Mouse (Mus musculus) cerebellum, adult 2 months (tissue): ENCODE data around the gene Ppfibp1.

Experiments used
- CTCF ChIP-seq: fragments of 200-500 bp; IDR thresholded peaks from 2 replicates; pipeline ENCODE4 v1.5.1; 2011; ENCODE audit warnings: low read depth, mild to moderate bottlenecking, control low read depth, low read length, moderate library complexity, borderline replicate concordance; ENCODE audit not compliant: insufficient read depth
- POLR2A ChIP-seq: fragments of 200-500 bp; IDR thresholded peaks from 2 replicates; pipeline ENCODE4 v1.6.1; 2011; ENCODE audit warnings: low read length, control low read depth, borderline replicate concordance; ENCODE audit not compliant: insufficient read depth

- TF ChIP-seq POLR2A = no peak
- no peak for TF ChIP-seq CTCF
These were observed 83.7 kb downstream of the Ppfibp1 start for GRCm38 (mm10) chr6:146972009-146972408.
